Mouse (Mus musculus) liver, adult 2 months (tissue): ENCODE measurements around the gene Treml4. TPM values are rescaled to one million over a fixed set of nuclear protein-coding genes. Genes with fewer than 3 reads are reported as not detected.
"Not testable (repeated sequence)": the region's sequence is repeated elsewhere in the genome, so short reads cannot be mapped to it uniquely, and the experiment has no call there.

Experiments
- DNase-seq: peaks from one replicate; pipeline ENCODE4 v3.0.0-alpha.2; 2011; ENCODE audit warnings: low read depth, low spot score; ENCODE audit errors: extremely low read depth
- H3K27ac ChIP-seq: fragments of 200-500 bp; replicated peaks from 2 replicates; pipeline ENCODE4 v1.5.1; 2012; ENCODE audit warnings: low read depth, mild to moderate bottlenecking, control low read depth, inconsistent platforms, low read length; ENCODE audit not compliant: insufficient read depth
- H3K27me3 ChIP-seq: fragments of 200-500 bp; 2 replicates; pipeline ENCODE4 v1.6.1; 2012; ENCODE audit warnings: mild to moderate bottlenecking, moderate library complexity, low read length, inconsistent platforms; ENCODE audit not compliant: control insufficient read depth, insufficient read depth
- H3K36me3 ChIP-seq: fragments of 200-500 bp; 2 replicates; pipeline ENCODE4 v1.6.1; 2012; ENCODE audit warnings: low read length, inconsistent platforms; ENCODE audit not compliant: control insufficient read depth, insufficient read depth
- H3K4me1 ChIP-seq: fragments of 200-500 bp; 2 replicates; pipeline ENCODE4 v1.6.1; 2011; ENCODE audit warnings: low read length; ENCODE audit not compliant: control insufficient read depth, insufficient read depth
- H3K4me3 ChIP-seq: fragments of 200-500 bp; 2 replicates; pipeline ENCODE4 v1.5.1; 2011; ENCODE audit warnings: low read depth, mild to moderate bottlenecking, control low read depth, low read length, moderate library complexity; ENCODE audit not compliant: insufficient read depth
- H3K79me2 ChIP-seq: fragments of 200-500 bp; 2 replicates; pipeline ENCODE4 v1.6.1; 2012; ENCODE audit warnings: inconsistent platforms, mild to moderate bottlenecking, low read length, moderate library complexity; ENCODE audit not compliant: control insufficient read depth, insufficient read depth
- H3K9ac ChIP-seq: fragments of 200-500 bp; 2 replicates; pipeline ENCODE4 v1.6.1; 2012; ENCODE audit warnings: low read depth, mild to moderate bottlenecking, control low read depth, inconsistent platforms, low read length
- CTCF ChIP-seq: fragments of 200-500 bp; IDR thresholded peaks from 2 replicates; pipeline ENCODE4 v1.5.1; 2011; ENCODE audit warnings: low read depth, low read length, control low read depth
- POLR2A ChIP-seq: fragments of 200-500 bp; IDR thresholded peaks from 2 replicates; pipeline ENCODE4 v1.6.1; 2011; ENCODE audit warnings: low read length, control low read depth; ENCODE audit not compliant: insufficient read depth; ENCODE audit errors: extremely low read depth
- WGBS: fragments of 180-500 bp; shearing (Covaris S2); methylation state at CpG from one replicate; pipeline ENCODE4 v1.1.7; 2018; 5-methylcytosine and 5-hydroxymethylcytosine counted together
- polyA plus RNA-seq: library from polyadenylated mRNA; depleted of rRNA; stranded (reverse); fragments of >200 nt; gene quantifications from 2 replicates; pipeline ENCODE4 v1.2.3, GENCODE M21; 2012
- total RNA-seq: library from RNA; depleted of rRNA; stranded (reverse); fragments of >200 nt; gene quantifications from 2 replicates; pipeline ENCODE4 v1.2.3, GENCODE M21; 2014

Gene Treml4
- total and polyA plus RNA-seq, 2 experiments: 4.2 to 4.6 TPM

DNA sequence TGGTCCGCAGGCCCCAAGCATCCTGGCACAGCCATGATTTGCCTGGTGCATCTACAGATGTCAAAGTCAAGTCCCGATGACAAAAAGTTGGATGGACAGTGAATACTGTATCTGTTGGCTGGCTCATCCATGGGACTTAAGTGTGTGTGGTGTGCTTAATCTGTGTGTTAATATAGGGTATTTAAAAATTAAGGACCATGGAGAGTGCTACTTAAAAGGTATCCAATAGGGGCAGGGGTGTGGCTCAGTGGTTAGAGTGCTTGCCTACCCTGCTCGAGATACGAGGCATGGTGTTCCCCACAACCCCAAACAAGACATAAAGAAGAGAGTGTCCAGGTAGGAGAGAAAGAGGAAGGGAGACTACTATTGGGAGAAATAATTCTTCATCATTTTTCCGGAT is 37.7 kb downstream of the Treml4 start:
- TF ChIP-seq POLR2A (no peak), CTCF (no peak)
- H3K27ac ChIP-seq: no peak overlapping the region
- no peaks in the 10 kb centered on the region for H3K4me1 ChIP-seq
- no peaks in the 10 kb centered on the region for H3K27me3 ChIP-seq
- H3K9ac ChIP-seq: no peak overlapping the region
- H3K36me3 ChIP-seq: no peaks in the 10 kb centered on the region
- 83% methylated on average over 5 of the region's 5 CpGs for WGBS
- no peak for DNase-seq
- no peak overlapping the region for H3K4me3 ChIP-seq
- no peaks in the 10 kb centered on the region for H3K79me2 ChIP-seq

DNA sequence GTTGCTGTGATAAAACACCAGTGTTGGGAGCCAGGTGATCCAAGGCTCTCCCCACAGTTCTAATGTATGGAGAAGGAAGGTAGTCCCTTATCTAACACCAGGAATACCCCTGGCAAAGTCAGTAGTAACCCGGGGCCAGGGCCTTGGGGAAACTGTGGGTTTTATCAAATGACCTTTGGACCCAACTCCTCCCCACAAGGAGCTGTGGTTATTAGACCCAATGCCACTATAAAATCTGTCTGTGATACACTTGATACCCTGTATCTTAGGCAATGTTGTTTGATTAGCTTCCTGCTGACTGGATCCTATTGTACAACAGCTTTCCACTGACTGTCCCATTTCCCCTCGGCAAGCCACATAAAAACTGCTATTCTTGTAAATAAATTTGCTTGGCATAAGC is 48.0 kb downstream of the Treml4 start:
- Histone ChIP-seq H3K9ac (no peak overlapping the region), H3K27ac (no peak overlapping the region), H3K27me3 (no peaks in the 10 kb centered on the region), H3K79me2 (no peaks in the 10 kb centered on the region), H3K36me3 (no peaks in the 10 kb centered on the region), H3K4me3 (no peak overlapping the region), H3K4me1 (no peaks in the 10 kb centered on the region)
- TF ChIP-seq POLR2A (no peak), CTCF (no peak)
- WGBS: 57% methylated on average over 2 of the region's 2 CpGs
- DNase-seq: no peak

DNA sequence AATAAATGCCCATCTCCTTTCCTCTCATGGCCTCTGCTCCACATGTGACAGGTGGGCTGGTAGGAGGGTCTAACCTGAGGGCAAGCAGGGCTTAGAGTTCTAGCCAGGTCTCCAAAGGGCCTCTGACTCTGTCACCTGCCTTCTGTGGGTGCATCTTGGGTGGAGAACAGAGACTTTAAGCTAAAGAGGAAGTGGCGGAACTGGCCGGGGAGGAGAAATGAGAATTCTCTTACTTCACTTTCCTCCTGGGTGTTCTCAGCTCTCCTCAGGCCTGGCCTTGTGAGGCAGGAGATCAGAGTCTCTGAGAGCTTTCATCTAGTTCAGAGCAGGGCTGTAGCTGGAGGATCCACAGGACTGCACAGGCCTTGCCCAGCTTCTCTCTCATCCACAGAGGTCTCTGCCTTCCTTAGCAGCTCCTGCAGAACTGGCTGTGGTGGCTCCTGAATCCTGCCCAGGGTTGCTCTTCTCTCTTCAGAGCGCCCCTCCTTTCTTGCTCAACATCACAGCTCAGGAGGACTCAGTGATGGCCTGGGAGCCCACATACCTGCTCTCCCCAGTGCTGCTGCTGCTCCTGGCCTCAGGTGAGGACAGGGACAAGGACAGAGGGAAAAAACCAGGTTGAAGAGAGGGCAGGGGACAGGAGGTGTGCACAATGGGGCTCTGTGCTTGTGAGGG is 51.9 kb downstream of the Treml4 start, which contains the start of gene B430306N03Rik:
Gene B430306N03Rik, plus strand, starts transcription at position 237 of the 675 bp plus-strand sequence.
- not testable (repeated sequence) for DNase-seq, H3K27me3 ChIP-seq, H3K79me2 ChIP-seq, H3K4me1 ChIP-seq, H3K36me3 ChIP-seq, H3K4me3 ChIP-seq
- Histone ChIP-seq H3K9ac (peak within 1 kb of the TSS; percentile 51; the same call in 1 of the 2 replicates), H3K27ac (peak within 1 kb of the TSS; percentile 44)
- WGBS: 73% methylated on average over 3 of the region's 3 CpGs

DNA sequence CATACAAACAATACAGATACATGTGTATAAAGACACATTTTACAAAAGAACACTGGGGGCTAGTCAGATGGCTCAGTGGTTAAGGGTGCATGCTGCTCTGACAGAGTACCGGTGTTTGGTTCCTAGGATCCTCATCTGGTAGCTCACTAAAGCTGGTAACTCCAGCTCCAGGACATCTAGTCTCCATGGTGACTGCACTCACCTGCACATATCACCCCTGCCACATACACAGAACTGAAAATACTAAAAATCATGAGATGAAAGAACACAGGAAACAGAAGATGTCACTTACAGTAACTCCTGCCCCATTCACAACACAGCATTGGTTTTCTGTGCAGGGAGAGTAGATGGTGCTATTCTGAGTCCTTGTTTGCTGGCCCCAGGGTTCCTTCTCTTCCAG is 54.6 kb downstream of the Treml4 start:
- DNase-seq: no peak
- no peak overlapping the region for H3K27ac ChIP-seq
- no peaks in the 10 kb centered on the region for H3K27me3 ChIP-seq
- H3K4me1 ChIP-seq: no peaks in the 10 kb centered on the region
- TF ChIP-seq CTCF (no peak), POLR2A (no peak)
- no peak overlapping the region for H3K4me3 ChIP-seq
- 91% methylated on average over 1 of the region's 1 CpGs for WGBS
- H3K36me3 ChIP-seq: no peaks in the 10 kb centered on the region
- no peak overlapping the region for H3K9ac ChIP-seq
- H3K79me2 ChIP-seq: no peaks in the 10 kb centered on the region

DNA sequence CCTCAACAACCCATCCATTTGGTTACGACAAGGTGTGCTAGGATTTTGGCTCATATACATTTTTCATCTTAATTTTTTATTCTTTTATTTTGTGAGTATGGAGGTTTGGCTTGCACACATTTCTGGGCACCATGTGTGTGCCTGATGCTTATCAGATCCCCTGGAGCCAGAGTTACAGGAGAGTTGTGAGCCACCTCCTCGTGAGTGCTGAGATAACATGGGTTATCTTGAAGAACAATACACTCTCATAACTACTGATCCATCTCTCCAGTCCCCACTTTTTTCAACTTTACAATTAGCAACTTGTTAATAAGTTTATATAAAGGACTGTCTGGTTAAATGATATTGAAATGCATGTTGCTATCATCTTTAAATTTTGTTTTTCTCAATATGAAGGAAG is 57.2 kb downstream of the Treml4 start:
- Histone ChIP-seq H3K27me3 (no peaks in the 10 kb centered on the region), H3K27ac (no peak overlapping the region), H3K4me1 (no peaks in the 10 kb centered on the region; the same call in 1 of the 2 replicates), H3K79me2 (no peaks in the 10 kb centered on the region), H3K4me3 (no peak overlapping the region), H3K9ac (no peak overlapping the region), H3K36me3 (no peaks in the 10 kb centered on the region)
- TF ChIP-seq POLR2A: no peak
- no peak for TF ChIP-seq CTCF
- 67% methylated on average over 2 of the region's 2 CpGs for WGBS
- no peak for DNase-seq

DNA sequence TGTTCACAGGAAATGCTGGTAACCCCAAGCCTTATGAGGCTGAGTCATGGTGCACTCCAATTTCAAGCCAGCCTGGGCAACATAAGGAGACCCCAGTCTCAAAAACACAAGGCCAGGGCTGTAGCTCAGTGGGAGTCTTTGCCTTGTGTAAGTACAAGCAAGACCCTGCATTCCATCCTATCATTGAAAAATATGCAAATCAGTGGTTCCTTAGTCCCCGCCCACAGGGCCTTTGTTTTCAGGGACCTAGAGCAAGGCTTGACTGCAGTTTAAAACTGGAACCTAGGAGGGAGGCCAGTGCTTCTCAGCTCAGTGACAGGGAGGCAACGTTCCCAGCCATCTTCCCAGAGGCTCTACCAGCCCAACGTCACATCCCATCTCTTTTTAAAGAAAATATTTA is 59.1 kb downstream of the Treml4 start:
- DNase-seq: no peak
- Histone ChIP-seq H3K79me2 (no peaks in the 10 kb centered on the region), H3K4me3 (no peak overlapping the region), H3K4me1 (no peaks in the 10 kb centered on the region; the same call in 1 of the 2 replicates), H3K36me3 (no peaks in the 10 kb centered on the region), H3K27me3 (no peaks in the 10 kb centered on the region), H3K9ac (no peak overlapping the region), H3K27ac (no peak overlapping the region)
- TF ChIP-seq CTCF: no peak
- TF ChIP-seq POLR2A: no peak
- WGBS: 82% methylated on average over 3 of the region's 3 CpGs
